Comparison of ENCODE assay signal across 20 mouse cellular contexts in the genomic region with DNA sequence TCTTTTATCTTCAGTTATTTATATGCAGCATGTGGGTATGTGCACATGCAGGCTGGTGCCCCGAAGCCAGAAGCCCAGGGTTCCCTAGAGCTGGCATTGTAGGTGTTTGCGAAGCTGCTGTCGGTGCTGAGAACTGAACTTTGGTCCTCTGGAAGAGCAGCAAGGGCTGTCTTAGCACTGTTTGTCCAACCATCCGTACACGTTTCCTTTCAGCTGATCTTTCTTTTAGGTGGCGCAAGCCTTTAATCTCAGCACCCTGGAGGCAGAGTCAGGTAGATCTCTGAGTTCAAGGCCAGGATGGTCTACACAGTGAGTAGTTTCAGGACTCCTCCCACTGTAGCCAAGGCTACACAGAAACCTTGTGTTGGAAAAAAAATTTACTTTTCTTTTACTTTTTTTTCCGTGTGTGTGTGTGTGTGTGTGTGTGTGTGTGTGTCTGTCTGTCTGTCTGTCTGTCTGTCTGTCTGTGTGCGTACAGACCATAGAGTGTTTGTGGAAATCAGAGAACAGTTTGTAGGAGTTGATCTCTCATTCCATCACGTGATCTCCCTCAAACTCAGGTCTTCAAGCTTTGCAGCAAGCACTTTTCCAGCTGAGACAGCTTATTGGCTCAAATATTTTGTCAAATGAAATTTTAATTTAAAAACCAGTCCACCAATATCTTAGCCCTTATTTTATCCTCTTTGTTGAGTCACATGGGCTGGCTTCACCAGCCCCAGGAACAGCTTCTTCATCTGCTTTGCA. TPM values are rescaled to one million over a fixed set of nuclear protein-coding genes. Genes with fewer than 3 reads are reported as not detected.
A peak's percentile ranks its signal among the peaks of the same experiment; 100 is the strongest.
DNase-seq lines count a peak whose midpoint lies in the region; ATAC-seq and TF ChIP-seq lines count a peak whose summit lies in the region.
"Had no signal": no experiment of that assay in that cellular context is flagged by ENCODE, and none has a peak within 500 bp of the region (broad histone marks: within the 10 kb centered on the region; RNA-seq: fewer than 3 reads in every experiment).

No protein-coding gene starts in this region.

- TF ChIP-seq CTCF in kidney, postnatal 0 days (IDR thresholded peaks at IDR 0.05; ENCODE audit: low read depth): no peak
- no peak for TF ChIP-seq CTCF in MEL (IDR thresholded peaks at IDR 0.05 in 2 of 3, conservative IDR thresholded peaks at IDR 0.05 in 1 of 3; ENCODE audit: control insufficient read depth in 1 of 3, insufficient read depth in 1 of 3, low read depth in 2 of 3, low read length in 3 of 3, poor library complexity in 1 of 3, severe bottlenecking in 1 of 3)
- no peak for TF ChIP-seq CTCF in intestine, postnatal 0 days (IDR thresholded peaks at IDR 0.05; ENCODE audit: low read depth)

- H3K9me3 ChIP-seq in kidney, postnatal 0 days (replicated peaks; ENCODE audit: low read length): no peaks in the 10 kb centered on the region
- H3K9me3 ChIP-seq in MEL (replicated peaks; ENCODE audit: insufficient read depth, low read length): no peaks in the 10 kb centered on the region
- no peaks in the 10 kb centered on the region for H3K9me3 ChIP-seq in intestine, postnatal 0 days (ENCODE audit: control insufficient read depth)
- H3K9me3 ChIP-seq: embryonic facial prominence, embryonic 10.5 days; hindbrain, embryonic 15.5 days had no signal

- TF ChIP-seq EP300 in MEL (IDR thresholded peaks at IDR 0.05; ENCODE audit: low read depth in 1 of 2, low read length in 2 of 2): no peak

- no peak for TF ChIP-seq RAD21 in MEL (IDR thresholded peaks at IDR 0.05; ENCODE audit: low read depth, low read length)

- H3K79me2 ChIP-seq in MEL (ENCODE audit: control insufficient read depth, insufficient read depth, low read length, poor library complexity): peaks cover 6% of the 10 kb centered on the region; the same call in 1 of the 2 replicates
- no peaks in the 10 kb centered on the region for H3K79me2 ChIP-seq in macrophage (ENCODE audit: inconsistent target)

- no peak for TF ChIP-seq POLR2A in MEL (IDR thresholded peaks at IDR 0.05; ENCODE audit: control insufficient read depth in 1 of 2, insufficient read depth in 1 of 2, low read depth in 1 of 2, low read length in 2 of 2, poor library complexity in 1 of 2)

- no peaks in the 10 kb centered on the region for H3K36me3 ChIP-seq in kidney, postnatal 0 days (ENCODE audit: insufficient read depth, low read length)
- H3K36me3 ChIP-seq in MEL (ENCODE audit: control insufficient read depth in 1 of 2, insufficient read depth in 2 of 2, low read length in 2 of 2) (no peaks in the 10 kb centered on the region; a peak in 1 of 4 replicates), macrophage (ENCODE audit: inconsistent target) (no peaks in the 10 kb centered on the region)
- no peaks in the 10 kb centered on the region for H3K36me3 ChIP-seq in intestine, postnatal 0 days (ENCODE audit: control insufficient read depth, insufficient read depth)
- H3K36me3 ChIP-seq: embryonic facial prominence, embryonic 10.5 days; hindbrain, embryonic 15.5 days had no signal

- no peak for ATAC-seq in kidney, postnatal 0 days (replicated peaks; ENCODE audit: low FRiP score, low read depth)
- peak; percentile 34 for ATAC-seq in intestine, postnatal 0 days
- ATAC-seq: CD4-positive, CD25-positive, alpha-beta regulatory T cell, adult 4 months had no signal

- peaks cover 15% of the 10 kb centered on the region for H3K4me1 ChIP-seq in kidney, postnatal 0 days (replicated peaks; ENCODE audit: insufficient read depth, low read length)
- peaks cover 0 to 14% of the 10 kb centered on the region in 2 experiments; a peak in 3 of 4 replicates for H3K4me1 ChIP-seq in MEL (ENCODE audit: control insufficient read depth in 1 of 2, insufficient read depth in 2 of 2, low read length in 2 of 2)
- H3K4me1 ChIP-seq in intestine, postnatal 0 days (replicated peaks; ENCODE audit: control insufficient read depth, insufficient read depth, low read length): peaks cover 15% of the 10 kb centered on the region

- H3K27ac ChIP-seq in kidney, postnatal 0 days: peak overlapping the region; percentile 78
- H3K27ac ChIP-seq in MEL (ENCODE audit: control insufficient read depth, low read depth, low read length) (no peak overlapping the region), macrophage (peak overlapping the region; percentile 16)
- peak overlapping the region; percentile 79 for H3K27ac ChIP-seq in intestine, postnatal 0 days (ENCODE audit: low read depth, low read length)
- H3K27ac ChIP-seq: embryonic facial prominence, embryonic 10.5 days; hindbrain, embryonic 15.5 days had no signal

- DNase-seq in kidney, postnatal 0 days (ENCODE audit: low spot score): no peak
- no peak for DNase-seq in kidney, postnatal 4 days
- DNase-seq in MEL (ENCODE audit: low read depth, low spot score): no peak
- DNase-seq in cerebellum, postnatal 14 days: no peak
- no peak for DNase-seq in right cerebral cortex, postnatal 14 days
- no peak for DNase-seq in spleen, postnatal 14 days (ENCODE audit: low spot score in 2 of 2)
- DNase-seq: adrenal gland, postnatal 25 days; cerebellum, postnatal 10 days; gastrocnemius, postnatal 36 days; layer of hippocampus, postnatal 36 days; left cerebral cortex, postnatal 4 days; lung, postnatal 14 days had no signal

- no peaks in the 10 kb centered on the region for H3K27me3 ChIP-seq in kidney, postnatal 0 days (ENCODE audit: insufficient read depth, low read length)
- H3K27me3 ChIP-seq in MEL (ENCODE audit: control insufficient read depth in 1 of 2, insufficient read depth in 2 of 2, low read length in 2 of 2): no peaks in the 10 kb centered on the region
- no peaks in the 10 kb centered on the region for H3K27me3 ChIP-seq in intestine, postnatal 0 days (replicated peaks; ENCODE audit: control insufficient read depth, insufficient read depth, low read length)

- 82% methylated on average over 9 of the region's 9 CpGs for WGBS in kidney, postnatal 0 days
- 58% methylated on average over 9 of the region's 9 CpGs for WGBS in intestine, postnatal 0 days
- whole genome bisulfite sequencing in macrophage (ENCODE audit: missing documents): 78% methylated on average over 9 of the region's 9 CpGs

- no peak overlapping the region for H3K9ac ChIP-seq in kidney, postnatal 0 days (ENCODE audit: low read depth, low read length)
- H3K9ac ChIP-seq in MEL (ENCODE audit: control insufficient read depth, low read depth, low read length, poor library complexity, severe bottlenecking): no peak overlapping the region
- no peak overlapping the region for H3K9ac ChIP-seq in intestine, postnatal 0 days (ENCODE audit: low read depth, low read length)
- H3K9ac ChIP-seq: hindbrain, embryonic 15.5 days had no signal

- H3K4me2 ChIP-seq in kidney, postnatal 0 days (ENCODE audit: low read length): no peak overlapping the region
- H3K4me2 ChIP-seq in intestine, postnatal 0 days (replicated peaks; ENCODE audit: low read depth): peak overlapping the region; percentile 46
- H3K4me2 ChIP-seq: heart, embryonic 11.5 days; hindbrain, embryonic 15.5 days; midbrain, embryonic 11.5 days had no signal

- no peak overlapping the region for H3K4me3 ChIP-seq in kidney, postnatal 0 days (replicated peaks; ENCODE audit: low read depth, low read length)
- H3K4me3 ChIP-seq in MEL (ENCODE audit: control insufficient read depth in 1 of 2, insufficient read depth in 1 of 2, low read depth in 2 of 2, low read length in 2 of 2) (no peak overlapping the region), macrophage (ENCODE audit: inconsistent target) (no peak overlapping the region)
- no peak overlapping the region for H3K4me3 ChIP-seq in intestine, postnatal 0 days (ENCODE audit: low read depth, low read length)
- H3K4me3 ChIP-seq: embryonic facial prominence, embryonic 10.5 days; hindbrain, embryonic 15.5 days had no signal

RNA-seq across cellular contexts. Expression of a gene that starts 2.9 kb away (rescaled TPM):
- polyA plus RNA-seq in kidney, postnatal 0 days (2015; fragmentation: Nextera tagmentation; extraction: Ambion mirVana): 38.5 and 40.3 TPM in 2 replicates
- 5.2 and 5.4 TPM in 2 replicates for total RNA-seq in MEL (2012; rRNA removed)
- polyA plus RNA-seq in MEL (2012; ENCODE audit: insufficient read depth in 1 of 2, insufficient read length in 2 of 2, low read depth in 1 of 2, low replicate concordance in 2 of 2, missing spikeins in 1 of 2) (1 to 10 TPM in 1 of 2 experiments, not detected in 1; 8.3 TPM), macrophage (2018) (1.3 to 2.1 TPM (median 1.4 TPM) in 3 replicates)
- 19.7 and 21.1 TPM in 2 replicates for polyA plus RNA-seq in intestine, postnatal 0 days (2015; fragmentation: Nextera tagmentation; extraction: Ambion mirVana)
- total RNA-seq in macrophage (2018; cell fraction: chromatin; rRNA removed): 1 to 10 TPM in 21 of 26 experiments, under 1 TPM in 4, not detected in 1; 0.54 to 8.6 (median 2.0) TPM
- 1 to 10 TPM in 18 of 26 experiments, under 1 TPM in 8; 0.56 to 1.8 (median 1.1) TPM for total RNA-seq in macrophage (2018; cell fraction: cytosol; rRNA removed)
- 1 to 10 TPM in 16 of 26 experiments, under 1 TPM in 9, not detected in 1; 0.43 to 4.0 (median 1.2) TPM for total RNA-seq in macrophage (2018; cell fraction: nucleus; rRNA removed)
- total RNA-seq: neutrophil, adult 5-6 weeks had no signal

RNA-seq across cellular contexts. Expression of a gene that starts 7.1 kb away (rescaled TPM):
- polyA plus RNA-seq in kidney, postnatal 0 days (2015; fragmentation: Nextera tagmentation; extraction: Ambion mirVana): 14.5 and 16.2 TPM in 2 replicates
- total RNA-seq in MEL (2012; rRNA removed): 25.8 and 30.6 TPM in 2 replicates
- 10 to 100 TPM in 1 of 2 experiments, not detected in 1; 40.9 TPM for polyA plus RNA-seq in MEL (2012; ENCODE audit: insufficient read depth in 1 of 2, insufficient read length in 2 of 2, low read depth in 1 of 2, low replicate concordance in 2 of 2, missing spikeins in 1 of 2)
- polyA plus RNA-seq in intestine, postnatal 0 days (2015; fragmentation: Nextera tagmentation; extraction: Ambion mirVana): 6.0 and 8.5 TPM in 2 replicates
- total RNA-seq in macrophage (2018; cell fraction: chromatin; rRNA removed): 10 to 100 TPM in 12 of 26 experiments, 1 to 10 TPM in 14; 1.8 to 27.1 (median 8.7) TPM
- 10 to 100 TPM; 13.0 to 31.0 (median 21.7) TPM for total RNA-seq in macrophage (2018; cell fraction: cytosol; rRNA removed)
- 10 to 100 TPM in 9 of 26 experiments, 1 to 10 TPM in 17; 3.9 to 20.8 (median 8.2) TPM for total RNA-seq in macrophage (2018; cell fraction: nucleus; rRNA removed)
- polyA plus RNA-seq in macrophage (2018): 16.6 to 24.5 TPM (median 22.9 TPM) in 3 replicates

RNA-seq across cellular contexts. Expression of a gene that starts 11.0 kb away (rescaled TPM):
- polyA plus RNA-seq in kidney, postnatal 0 days (2015; fragmentation: Nextera tagmentation; extraction: Ambion mirVana): 108 and 115 TPM in 2 replicates
- 35.0 and 42.4 TPM in 2 replicates for total RNA-seq in MEL (2012; rRNA removed)
- polyA plus RNA-seq in MEL (2012; ENCODE audit: insufficient read depth in 1 of 2, insufficient read length in 2 of 2, low read depth in 1 of 2, low replicate concordance in 2 of 2, missing spikeins in 1 of 2): 10 to 100 TPM in 1 of 2 experiments, not detected in 1; 72.8 TPM
- 69.1 and 72.7 TPM in 2 replicates for polyA plus RNA-seq in intestine, postnatal 0 days (2015; fragmentation: Nextera tagmentation; extraction: Ambion mirVana)
- 10 to 100 TPM in 15 of 26 experiments, 1 to 10 TPM in 11; 2.3 to 30.3 (median 11.4) TPM for total RNA-seq in macrophage (2018; cell fraction: chromatin; rRNA removed)
- total RNA-seq in macrophage (2018; cell fraction: cytosol; rRNA removed): 10 to 100 TPM; 12.7 to 23.7 (median 17.4) TPM
- 10 to 100 TPM in 15 of 26 experiments, 1 to 10 TPM in 11; 4.4 to 31.2 (median 12.1) TPM for total RNA-seq in macrophage (2018; cell fraction: nucleus; rRNA removed)
- 13.1 to 20.6 TPM (median 14.1 TPM) in 3 replicates for polyA plus RNA-seq in macrophage (2018)

RNA-seq across cellular contexts. Expression of a gene that starts 17.1 kb away (rescaled TPM):
- 33.9 and 37.6 TPM in 2 replicates for polyA plus RNA-seq in kidney, postnatal 0 days (2015; fragmentation: Nextera tagmentation; extraction: Ambion mirVana)
- total RNA-seq in MEL (2012; rRNA removed): 167 and 209 TPM in 2 replicates
- polyA plus RNA-seq in MEL (2012; ENCODE audit: insufficient read depth in 1 of 2, insufficient read length in 2 of 2, low read depth in 1 of 2, low replicate concordance in 2 of 2, missing spikeins in 1 of 2) (100 to 1,000 TPM in 1 of 2 experiments, not detected in 1; 150 TPM), macrophage (2018) (8.4 to 31.8 TPM (median 16.2 TPM) in 3 replicates)
- polyA plus RNA-seq in intestine, postnatal 0 days (2015; fragmentation: Nextera tagmentation; extraction: Ambion mirVana): 18.4 and 20.9 TPM in 2 replicates
- total RNA-seq in macrophage (2018; cell fraction: chromatin; rRNA removed): 10 to 100 TPM in 7 of 26 experiments, 1 to 10 TPM in 19; 2.1 to 18.6 (median 7.8) TPM
- total RNA-seq in macrophage (2018; cell fraction: cytosol; rRNA removed): 10 to 100 TPM in 25 of 26 experiments, 1 to 10 TPM in 1; 9.4 to 24.6 (median 18.0) TPM
- total RNA-seq in macrophage (2018; cell fraction: nucleus; rRNA removed): 10 to 100 TPM in 25 of 26 experiments, 1 to 10 TPM in 1; 8.4 to 60.3 (median 27.2) TPM

RNA-seq across cellular contexts. Expression of a gene that starts 23.5 kb away (rescaled TPM):
- 165 and 166 TPM in 2 replicates for polyA plus RNA-seq in kidney, postnatal 0 days (2015; fragmentation: Nextera tagmentation; extraction: Ambion mirVana)
- total RNA-seq in MEL (2012; rRNA removed): 91.3 and 93.7 TPM in 2 replicates
- polyA plus RNA-seq in MEL (2012; ENCODE audit: insufficient read depth in 1 of 2, insufficient read length in 2 of 2, low read depth in 1 of 2, low replicate concordance in 2 of 2, missing spikeins in 1 of 2): 10 to 100 TPM in 1 of 2 experiments, not detected in 1; 63.8 TPM
- 113 and 115 TPM in 2 replicates for polyA plus RNA-seq in intestine, postnatal 0 days (2015; fragmentation: Nextera tagmentation; extraction: Ambion mirVana)
- total RNA-seq in macrophage (2018; cell fraction: chromatin; rRNA removed): 10 to 100 TPM in 18 of 26 experiments, 1 to 10 TPM in 8; 3.6 to 34.6 (median 13.3) TPM
- 10 to 100 TPM; 21.9 to 56.4 (median 37.4) TPM for total RNA-seq in macrophage (2018; cell fraction: cytosol; rRNA removed)
- 10 to 100 TPM; 10.7 to 43.9 (median 24.6) TPM for total RNA-seq in macrophage (2018; cell fraction: nucleus; rRNA removed)
- 18.3 to 47.9 TPM (median 27.0 TPM) in 3 replicates for polyA plus RNA-seq in macrophage (2018)
